Comparison of ENCODE assay signal across 8 mouse cellular contexts in genomic region chrX:108834090-108834774, GRCm38 (mm10). TPM values are rescaled to one million over a fixed set of nuclear protein-coding genes. Genes with fewer than 3 reads are reported as not detected.
DNase-seq lines count a peak whose midpoint lies in the region; ATAC-seq lines count a peak whose summit lies in the region.

TSS of gene Brwd3 (minus strand) at chrX:108834372.

- peak; percentile 96 for ATAC-seq in hindbrain, embryonic 15.5 days (ENCODE audit: low FRiP score, low read depth)

- no peaks in the 10 kb centered on the region for H3K9me3 ChIP-seq in hindbrain, embryonic 15.5 days

- H3K4me1 ChIP-seq in hindbrain, embryonic 15.5 days (replicated peaks), result no peaks in the 10 kb centered on the region

- peak within 1 kb of the TSS; percentile 58 for H3K9ac ChIP-seq in hindbrain, embryonic 15.5 days

- H3K27me3 ChIP-seq in hindbrain, embryonic 15.5 days, result no peaks in the 10 kb centered on the region

- peak within 1 kb of the TSS; percentile 59 for H3K4me3 ChIP-seq in hindbrain, embryonic 15.5 days

- peak within 1 kb of the TSS; percentile 85 for H3K27ac ChIP-seq in hindbrain, embryonic 15.5 days (replicated peaks)

- WGBS in hindbrain, embryonic 15.5 days, result 19% methylated on average over 37 of the region's 39 CpGs

- peak; percentile 93 for DNase-seq in R1 (ENCODE audit: low read depth, low spot score)
- peak; percentile 77 to 84 for DNase-seq in cerebellum, postnatal 25 days
- DNase-seq in frontal cortex, postnatal 25 days (ENCODE audit: low spot score in 2 of 2), result peak; percentile 33 to 56
- DNase-seq in left cerebral cortex, adult 11 months (ENCODE audit: low spot score), result peak; percentile 81
- DNase-seq in lung, postnatal 4 days, result peak; percentile 86 to 94
- peak; percentile 73 for DNase-seq in retina, postnatal 7 days (ENCODE audit: low read depth, low spot score)
- peak; percentile 43 for DNase-seq in urinary bladder, adult 2 months (ENCODE audit: low spot score)

- H3K36me3 ChIP-seq in hindbrain, embryonic 15.5 days, result no peaks in the 10 kb centered on the region

- peak within 1 kb of the TSS; percentile 57 for H3K4me2 ChIP-seq in hindbrain, embryonic 15.5 days

RNA-seq across cellular contexts. Expression of gene Brwd3, which starts in this region (rescaled TPM):
- polyA plus RNA-seq in hindbrain, embryonic 15.5 days (2015; fragmentation: Nextera tagmentation; extraction: Ambion mirVana), result 2.2 and 2.6 TPM in 2 replicates
- polyA plus RNA-seq in urinary bladder, adult 2 months (2012; rRNA removed), result 2.3 and 2.5 TPM in 2 replicates

Comparison
In these comparisons a context has a peak if more than half of its experiments do, and no peak if none do; other contexts are left out.
1. Peak in every context shown above with its lines: DNase-seq, ATAC-seq, H3K4me3 ChIP-seq and H3K27ac ChIP-seq.
2. DNase-seq: peak in every context shown above with its lines; median percentile 93 in R1; 90 in lung, postnatal 4 days; 81 in left cerebral cortex, adult 11 months; 80 in cerebellum, postnatal 25 days; 73 in retina, postnatal 7 days; 44 in frontal cortex, postnatal 25 days; 43 in urinary bladder, adult 2 months.